ENCODE assay signal across 7 mouse cellular contexts in genomic region chr9:123504325-123504724, GRCm38 (mm10). TPM values are rescaled to one million over a fixed set of nuclear protein-coding genes. Genes with fewer than 3 reads are reported as not detected.
A peak's percentile ranks its signal among the peaks of the same experiment; 100 is the strongest.
DNase-seq lines count a peak whose midpoint lies in the region; ATAC-seq and TF ChIP-seq lines count a peak whose summit lies in the region.

No protein-coding gene starts in this region.

- in situ Hi-C loops in ES-E14 (cut with MboI; ENCODE audit: low sequenced_read_pairs in 2 of 2, unreplicated experiment in 2 of 2) = no loop called here

- H3K27ac ChIP-seq in ES-E14 (ENCODE audit: insufficient read depth, low read depth, low read length, poor library complexity, severe bottlenecking) = no peak overlapping the region

- peak; percentile 90 for ATAC-seq in megakaryocyte, adult 5-6 weeks (ENCODE audit: poor library complexity, severe bottlenecking)

- no peaks in the 10 kb centered on the region for H3K27me3 ChIP-seq in splenic B cell, adult 2 months (ENCODE audit: control insufficient read depth, insufficient read depth, low read length, poor library complexity, severe bottlenecking)

- intact Hi-C loops in heart, postnatal 10 days (cut with DNase I) = loop anchor here (2.0 kb wide), 1 partner anchor 26 kb away; the partner anchor contains the start of gene Limd1

- no peak overlapping the region; the same call in 1 of the 2 replicates for H3K9ac ChIP-seq in ES-E14 (ENCODE audit: insufficient read depth, low read depth, low read length, poor library complexity, severe bottlenecking)

- no peak overlapping the region for H3K4me3 ChIP-seq in ES-E14 (ENCODE audit: insufficient read depth in 1 of 2, low read depth in 1 of 2, low read length in 2 of 2, poor library complexity in 1 of 2, severe bottlenecking in 1 of 2)

- peaks cover 2% of the 10 kb centered on the region; the same call in 1 of the 2 replicates for H3K36me3 ChIP-seq in ES-E14 (ENCODE audit: control insufficient read depth, insufficient read depth, low read length, poor library complexity, severe bottlenecking)
- peaks cover 5% of the 10 kb centered on the region; the same call in 1 of the 2 replicates for H3K36me3 ChIP-seq in splenic B cell, adult 2 months (ENCODE audit: control insufficient read depth, insufficient read depth, low read length, poor library complexity, severe bottlenecking)

- DNase-seq in ES-E14 (ENCODE audit: low read depth, low spot score) = peak; percentile 51
- peak; percentile 22 for DNase-seq in adrenal gland, adult 8-10 months
- peak; percentile 54 for DNase-seq in embryo, embryonic 9.5 days (ENCODE audit: extremely low spot score)
- peak; percentile 68 to 76 for DNase-seq in heart, postnatal 10 days
- DNase-seq in kidney, postnatal 25 days = peak; percentile 79
- peak; percentile 83 for DNase-seq in splenic B cell, adult 2 months (ENCODE audit: low read depth, low spot score)

- no peaks in the 10 kb centered on the region for H3K9me3 ChIP-seq in ES-E14 (ENCODE audit: control insufficient read depth, insufficient read depth, low read depth, low read length)

- H3K4me1 ChIP-seq in ES-E14 (ENCODE audit: control insufficient read depth in 2 of 2, insufficient read depth in 2 of 2, low read length in 2 of 2, poor library complexity in 1 of 2) = no peaks in the 10 kb centered on the region; a peak in 1 of 4 replicates

TF ChIP-seq in ES-E14, 5 proteins besides CTCF, POLR2A, EP300 and RAD21:
- TF ChIP-seq MAFK (IDR thresholded peaks at IDR 0.05; ENCODE audit: insufficient read depth, low read depth, low read length) (no peak), HCFC1 (IDR thresholded peaks at IDR 0.05; ENCODE audit: borderline replicate concordance, insufficient read depth, low read length) (no peak), ZC3H11A (IDR thresholded peaks at IDR 0.05; ENCODE audit: borderline replicate concordance, low read depth, low read length) (no peak), CHD2 (IDR thresholded peaks at IDR 0.05; ENCODE audit: low read depth, low read length) (no peak), ZNF384 (IDR thresholded peaks at IDR 0.05; ENCODE audit: low read depth, low read length) (no peak)

RNA-seq across cellular contexts. Expression of gene Sacm1l, which starts 25.2 kb away (rescaled TPM):
- total RNA-seq in ES-E14 (2012; rRNA removed) = 18.5 and 23.2 TPM in 2 replicates
- 100 to 1,000 TPM in 1 of 4 experiments, 10 to 100 TPM in 3; 80.8 to 101 (median 85.6) TPM for total RNA-seq in adrenal gland, adult 8-10 months (2022)
- total RNA-seq in heart, postnatal 10 days (2021) = 10 to 100 TPM; 43.5 to 45.3 TPM
- 38.9 and 41.4 TPM in 2 replicates for total RNA-seq in megakaryocyte, adult 5-6 weeks (2015)
- total RNA-seq in megakaryocyte, adult 5-6 weeks (2017) = 46.1 and 49.5 TPM in 2 replicates

RNA-seq across cellular contexts. Expression of gene Limd1, which starts 25.8 kb away (rescaled TPM):
- total RNA-seq in ES-E14 (2012; rRNA removed) = 14.2 and 16.2 TPM in 2 replicates
- 10 to 100 TPM; 31.3 to 33.8 (median 31.9) TPM for total RNA-seq in adrenal gland, adult 8-10 months (2022)
- total RNA-seq in heart, postnatal 10 days (2021) = 10 to 100 TPM; 49.6 to 53.5 TPM
- 47.3 and 50.7 TPM in 2 replicates for total RNA-seq in megakaryocyte, adult 5-6 weeks (2015)
- total RNA-seq in megakaryocyte, adult 5-6 weeks (2017) = 48.5 and 49.2 TPM in 2 replicates

Comparison
In these comparisons a context has a peak if more than half of its experiments do, and no peak if none do; other contexts are left out.
1. DNase-seq: peak in every context shown above with its lines; median percentile 83 in splenic B cell, adult 2 months; 79 in kidney, postnatal 25 days; 72 in heart, postnatal 10 days; 54 in embryo, embryonic 9.5 days; 51 in ES-E14; 22 in adrenal gland, adult 8-10 months.